Mouse (Mus musculus) stomach, embryonic 16.5 days (tissue): ENCODE results near the gene Atp8a2. TPM values are rescaled to one million over a fixed set of nuclear protein-coding genes. Genes with fewer than 3 reads are reported as not detected.

Experiments
- ATAC-seq: fragments of 200-750 bp; cut with Nextera tagmentation; 2 replicates; pipeline ENCODE4 v1.8.0; 2017; ENCODE audit warnings: moderate number of reproducible peaks, moderate TSS enrichment; ENCODE audit not compliant: insufficient read depth, low FRiP score
- H3K27ac ChIP-seq: fragments of 300-500 bp; sonication (generic); 2 replicates; pipeline ENCODE4 v1.5.1; 2014; ENCODE audit warnings: low read length
- H3K27me3 ChIP-seq: fragments of 300-500 bp; sonication (generic); 2 replicates; pipeline ENCODE4 v1.6.1; 2014; ENCODE audit warnings: low read length, control low read depth, mixed read lengths; ENCODE audit not compliant: control insufficient read depth, insufficient read depth
- H3K36me3 ChIP-seq: fragments of 300-500 bp; sonication (generic); 2 replicates; pipeline ENCODE4 v1.6.1; 2014; ENCODE audit warnings: low read length; ENCODE audit not compliant: control insufficient read depth, insufficient read depth
- H3K4me1 ChIP-seq: fragments of 300-500 bp; sonication (generic); 2 replicates; pipeline ENCODE4 v1.6.1; 2014; ENCODE audit warnings: low read length, control low read depth, mixed read lengths; ENCODE audit not compliant: control insufficient read depth, insufficient read depth
- H3K4me2 ChIP-seq: fragments of 300-500 bp; sonication (generic); 2 replicates; pipeline ENCODE4 v1.6.1; 2014; ENCODE audit warnings: low read depth, low read length, mixed read lengths
- H3K4me3 ChIP-seq: fragments of 300-500 bp; sonication (generic); replicated peaks from 2 replicates; pipeline ENCODE4 v1.5.1; 2014; ENCODE audit warnings: mild to moderate bottlenecking, low read length
- H3K9ac ChIP-seq: fragments of 300-500 bp; sonication (generic); 2 replicates; pipeline ENCODE4 v1.6.1; 2014; ENCODE audit warnings: low read length
- H3K9me3 ChIP-seq: fragments of 300-500 bp; sonication (generic); replicated peaks from 2 replicates; pipeline ENCODE4 v1.6.1; 2016; ENCODE audit warnings: low read length, control low read depth; ENCODE audit not compliant: control insufficient read depth
- WGBS: fragments of 180-500 bp; shearing (Covaris S2); extraction: QIAGEN DNeasy Blood & Tissue Kit; methylation state at CpG from one replicate; pipeline ENCODE4 v1.1.7; 2014; 5-methylcytosine and 5-hydroxymethylcytosine counted together
- polyA plus RNA-seq: library from polyadenylated mRNA; unstranded; fragments of >200 nt; fragmentation: Nextera tagmentation; extraction: Ambion mirVana; gene quantifications from 2 replicates; pipeline ENCODE4 v1.2.1, GENCODE M21; 2015

Atp8a2 gene
- polyA plus RNA-seq, 1 experiment from 2014 or later, result 5.4 TPM

DNA sequence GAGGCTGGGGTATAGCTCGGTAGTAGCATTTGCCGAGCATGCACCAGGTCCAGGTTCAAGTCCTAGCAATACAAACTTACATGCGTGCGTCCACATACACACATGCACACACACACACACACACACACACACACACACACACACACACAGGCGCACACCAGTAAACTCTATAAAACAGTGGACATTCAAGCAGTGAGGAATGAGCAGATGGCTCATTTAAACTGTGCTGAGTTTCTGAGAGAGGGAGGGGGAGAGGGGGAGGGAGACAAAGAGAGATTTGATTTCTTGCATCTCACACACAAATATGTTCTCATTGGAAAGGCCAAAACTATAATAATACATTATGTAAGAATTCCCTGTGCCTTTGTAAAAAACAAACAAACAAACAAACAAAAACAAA, 980 bp downstream of the Atp8a2 start:
- H3K9ac ChIP-seq, result no peak overlapping the region
- no peak overlapping the region for H3K4me3 ChIP-seq
- no peak overlapping the region for H3K4me2 ChIP-seq
- 67% methylated on average over 5 of the region's 5 CpGs for WGBS
- H3K9me3 ChIP-seq, result no peaks in the 10 kb centered on the region
- no peak overlapping the region for H3K27ac ChIP-seq
- no peak for ATAC-seq
- H3K36me3 ChIP-seq, result no peaks in the 10 kb centered on the region
- H3K27me3 ChIP-seq, result no peaks in the 10 kb centered on the region
- H3K4me1 ChIP-seq, result no peaks in the 10 kb centered on the region

DNA sequence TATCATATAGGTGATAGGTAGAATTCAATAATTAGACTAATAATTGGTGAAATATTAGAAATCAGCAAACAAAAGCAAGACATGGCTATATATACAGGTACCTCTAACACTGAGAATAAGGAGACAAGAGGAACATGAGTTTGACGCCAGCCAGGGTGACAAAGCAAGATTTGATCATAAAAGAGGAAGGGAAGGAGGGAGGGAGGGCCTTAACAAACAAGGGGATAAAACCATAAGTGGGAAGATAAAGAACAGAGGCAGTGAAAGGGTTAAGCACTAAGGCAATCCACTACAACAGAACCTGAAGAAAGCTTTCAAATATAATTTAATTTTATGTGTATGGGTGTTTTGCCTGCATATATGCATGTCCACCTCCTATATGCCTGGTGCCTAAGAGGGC, 2.4 kb downstream of the Atp8a2 start:
- Histone ChIP-seq H3K4me3 (no peak overlapping the region), H3K27me3 (no peaks in the 10 kb centered on the region), H3K4me1 (no peaks in the 10 kb centered on the region), H3K9ac (no peak overlapping the region), H3K4me2 (no peak overlapping the region), H3K27ac (no peak overlapping the region), H3K9me3 (no peaks in the 10 kb centered on the region), H3K36me3 (no peaks in the 10 kb centered on the region)
- 70% methylated on average over 1 of the region's 1 CpGs for WGBS
- no peak for ATAC-seq

DNA sequence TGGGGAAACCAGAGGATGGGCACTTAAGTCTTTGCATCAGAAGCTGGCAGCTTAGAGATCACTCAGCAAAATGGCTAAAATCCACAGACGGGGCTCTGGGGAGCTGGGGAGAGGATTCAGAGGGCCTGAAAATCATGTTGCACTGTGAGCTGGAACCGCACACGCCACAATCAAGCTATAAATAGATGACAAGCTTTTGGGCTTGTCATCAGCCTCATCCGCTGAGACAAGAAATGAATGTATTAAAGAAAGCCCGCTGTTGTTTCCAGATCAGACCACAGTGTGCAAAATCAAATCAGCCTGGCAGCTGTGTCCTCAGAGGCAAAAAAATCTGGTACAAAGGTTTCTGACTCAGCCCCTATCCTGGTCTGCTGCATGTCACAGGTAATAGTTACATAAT, 7.2 kb downstream of the Atp8a2 start:
- H3K9ac ChIP-seq, result no peak overlapping the region
- no peak overlapping the region for H3K4me2 ChIP-seq
- no peaks in the 10 kb centered on the region for H3K27me3 ChIP-seq
- no peak overlapping the region for H3K27ac ChIP-seq
- 0 out of 2 replicates have a peak, but pooled peaks cover 5% of the 10 kb centered on the region for H3K4me1 ChIP-seq
- no peaks in the 10 kb centered on the region for H3K9me3 ChIP-seq
- 85% methylated on average over 5 of the region's 5 CpGs for WGBS
- no peak overlapping the region for H3K4me3 ChIP-seq
- no peaks in the 10 kb centered on the region for H3K36me3 ChIP-seq
- ATAC-seq, result no peak

GRCm38 (mm10) chr14:60188201-60188825, 8.7 kb downstream of the Atp8a2 start:
- Histone ChIP-seq H3K27me3 (no peaks in the 10 kb centered on the region), H3K36me3 (no peaks in the 10 kb centered on the region), H3K4me3 (no peak overlapping the region), H3K9me3 (no peaks in the 10 kb centered on the region), H3K4me1 (0 out of 2 replicates have a peak, but pooled peaks cover 5% of the 10 kb centered on the region), H3K4me2 (no peak overlapping the region), H3K9ac (no peak overlapping the region), H3K27ac (peak overlapping the region; percentile 30)
- 77% methylated on average over 5 of the region's 5 CpGs for WGBS
- ATAC-seq, result no peak

DNA sequence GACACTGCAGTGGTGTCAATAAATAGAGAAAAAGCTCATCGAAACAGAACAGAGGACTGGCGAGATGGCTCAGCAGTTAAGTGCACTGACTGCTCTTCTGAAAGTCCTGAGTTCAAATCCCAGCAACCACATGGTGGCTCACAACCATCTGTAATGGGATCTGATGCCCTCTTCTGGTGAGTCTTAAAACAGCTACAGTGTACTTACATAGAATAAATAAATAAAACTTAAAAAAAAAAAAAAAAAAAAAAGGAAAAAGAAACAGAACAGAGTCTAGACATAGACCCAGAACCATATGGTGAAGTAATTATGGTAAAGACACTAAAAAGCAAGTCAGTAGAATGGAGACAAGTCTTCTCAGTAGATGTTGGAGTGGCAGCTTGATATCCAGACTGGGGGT, 15.7 kb downstream of the Atp8a2 start:
- WGBS, result 92% methylated on average over 2 of the region's 2 CpGs
- Histone ChIP-seq H3K4me2 (no peak overlapping the region), H3K9ac (no peak overlapping the region), H3K4me3 (no peak overlapping the region), H3K36me3 (no peaks in the 10 kb centered on the region), H3K9me3 (no peaks in the 10 kb centered on the region), H3K27me3 (peaks cover 2% of the 10 kb centered on the region; the same call in 1 of the 2 replicates), H3K27ac (no peak overlapping the region), H3K4me1 (0 out of 2 replicates have a peak, but pooled peaks cover 2% of the 10 kb centered on the region)
- ATAC-seq, result no peak

DNA sequence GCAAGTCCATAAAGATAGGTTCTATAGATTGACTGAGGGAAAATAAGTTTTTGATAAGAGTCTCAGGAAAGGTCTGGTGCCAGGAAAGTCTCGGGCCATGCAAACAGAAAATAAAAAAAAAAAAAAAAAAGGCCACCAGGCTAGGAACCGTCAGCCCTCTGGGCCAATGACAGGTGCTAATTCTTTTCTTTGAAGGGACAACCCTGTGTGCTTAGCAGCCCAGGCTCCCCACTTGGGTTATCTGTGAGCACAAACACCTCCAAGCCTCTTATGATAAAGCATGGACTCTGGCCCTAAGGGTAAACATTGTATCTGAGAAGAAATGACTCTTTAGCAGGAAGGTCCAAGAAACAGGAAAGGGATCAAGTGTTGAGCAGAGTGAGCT, 18.4 kb downstream of the Atp8a2 start:
- no peak overlapping the region for H3K9ac ChIP-seq

DNA sequence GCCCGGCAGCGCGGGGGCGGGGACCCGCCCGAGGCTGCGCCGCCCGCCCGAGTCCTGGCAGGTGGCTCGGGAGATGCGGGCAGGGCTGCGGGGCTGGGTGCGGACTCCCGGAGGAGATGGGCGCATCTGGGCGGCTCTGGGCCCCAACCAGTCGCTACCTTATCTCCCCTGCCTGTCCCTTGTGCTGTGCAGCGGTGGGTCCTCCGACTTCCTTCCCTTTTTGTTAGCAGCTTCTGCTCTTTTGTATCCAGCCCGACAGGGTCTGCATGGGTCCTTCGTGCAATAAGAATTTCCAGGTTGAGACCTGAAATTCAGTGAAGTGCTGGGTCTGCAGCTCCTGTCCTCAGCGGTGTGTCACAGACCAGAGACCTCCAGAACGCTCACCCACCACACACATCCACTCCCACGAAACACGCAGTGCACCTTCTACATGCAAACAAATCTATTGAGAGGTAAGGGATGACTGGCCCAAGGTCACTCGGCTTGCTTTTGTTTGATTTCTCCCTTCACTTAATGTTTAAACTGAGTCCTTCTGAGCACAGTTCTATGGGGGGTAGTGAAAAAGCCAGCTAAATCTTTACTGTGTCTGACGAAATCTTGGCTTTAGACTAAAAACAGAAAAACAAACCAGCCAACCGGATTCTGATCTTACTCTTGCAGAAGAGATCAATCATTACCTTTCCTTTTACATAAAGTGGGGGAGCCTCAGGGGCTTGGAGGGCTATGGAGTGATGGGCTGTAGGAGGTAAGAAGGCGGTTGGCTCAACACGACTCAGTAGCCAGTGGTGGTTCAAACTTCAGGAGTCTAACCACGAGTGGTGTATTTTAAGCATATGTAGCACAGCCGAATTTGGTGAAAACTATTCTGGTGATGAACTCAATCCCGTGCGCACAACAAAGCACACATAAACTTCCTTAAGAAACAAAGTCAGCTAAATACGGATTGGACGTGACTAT, 19.1 kb downstream of the Atp8a2 start:
- 0 out of 2 replicates have a peak, but pooled peaks cover 2% of the 10 kb centered on the region for H3K4me1 ChIP-seq
- H3K9me3 ChIP-seq, result no peaks in the 10 kb centered on the region
- ATAC-seq, result peak; percentile 8
- peak overlapping the region; percentile 68 for H3K4me3 ChIP-seq
- H3K36me3 ChIP-seq, result no peaks in the 10 kb centered on the region
- peaks cover 6% of the 10 kb centered on the region; the same call in 1 of the 2 replicates for H3K27me3 ChIP-seq
- peak overlapping the region; percentile 77 for H3K27ac ChIP-seq
- H3K9ac ChIP-seq, result peak overlapping the region; percentile 84
- peak overlapping the region; percentile 94 for H3K4me2 ChIP-seq
- 16% methylated on average over 35 of the region's 37 CpGs for WGBS

More for the DNA sequence above, 18.4 kb downstream of the Atp8a2 start:
- ATAC-seq, result peak; percentile 90
- H3K4me2 ChIP-seq, result peak overlapping the region; percentile 45; the same call in 1 of the 2 replicates
- H3K27ac ChIP-seq, result peak overlapping the region; percentile 77; the same call in 1 of the 2 replicates
- H3K4me1 ChIP-seq, result 0 out of 2 replicates have a peak, but pooled peaks cover 2% of the 10 kb centered on the region
- H3K9me3 ChIP-seq, result no peaks in the 10 kb centered on the region
- no peaks in the 10 kb centered on the region for H3K36me3 ChIP-seq
- H3K4me3 ChIP-seq, result peak overlapping the region; percentile 68
- peaks cover 6% of the 10 kb centered on the region; the same call in 1 of the 2 replicates for H3K27me3 ChIP-seq
- WGBS, result 30% methylated on average over 2 of the region's 2 CpGs

DNA sequence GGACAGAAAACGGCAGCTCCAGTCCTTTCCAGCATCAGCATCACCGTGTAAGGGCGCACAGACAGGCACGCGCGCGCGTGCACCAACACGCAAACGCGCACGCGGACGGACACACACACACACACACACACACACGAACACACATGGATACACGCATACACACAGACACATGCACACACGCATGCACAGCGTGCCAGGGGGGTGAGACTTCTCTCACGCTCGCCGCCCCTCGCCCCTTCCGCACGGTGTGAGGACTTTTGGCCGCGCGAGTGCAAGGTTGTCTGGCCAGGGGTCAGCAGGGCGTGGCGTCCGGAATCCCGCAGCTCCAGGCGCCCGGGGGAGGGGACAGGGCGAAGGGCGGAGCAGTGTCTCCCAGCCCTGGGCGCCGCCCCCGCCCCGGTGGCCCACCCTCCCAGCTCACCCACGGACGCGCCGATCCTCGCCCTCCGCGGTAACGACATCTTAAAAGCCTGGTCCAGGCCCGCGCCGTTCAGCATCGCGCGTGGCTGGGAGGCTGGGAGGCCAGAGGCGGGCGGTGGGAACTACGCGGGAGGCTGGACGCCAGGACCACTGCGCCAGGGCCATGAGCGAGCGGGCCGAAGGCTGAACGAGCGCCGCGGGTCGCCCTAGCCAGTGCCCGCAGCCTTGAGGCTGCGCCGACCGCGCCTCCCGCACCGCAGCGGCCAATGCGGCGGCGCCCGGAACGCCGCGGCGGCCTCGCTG, 19.9 kb downstream of the Atp8a2 start:
- peak overlapping the region; percentile 94 for H3K4me2 ChIP-seq
- H3K4me3 ChIP-seq, result peak overlapping the region; percentile 68
- 0 out of 2 replicates have a peak, but pooled peaks cover 2% of the 10 kb centered on the region for H3K4me1 ChIP-seq
- under 1% methylated on average over 84 of the region's 84 CpGs for WGBS
- peaks cover 6% of the 10 kb centered on the region; the same call in 1 of the 2 replicates for H3K27me3 ChIP-seq
- H3K9me3 ChIP-seq, result no peaks in the 10 kb centered on the region
- H3K27ac ChIP-seq, result peak overlapping the region; percentile 77
- no peaks in the 10 kb centered on the region for H3K36me3 ChIP-seq
- H3K9ac ChIP-seq, result peak overlapping the region; percentile 84
- ATAC-seq, result peak; percentile 77
